8 mouse cellular contexts compared by ENCODE assay signal in the genomic region with DNA sequence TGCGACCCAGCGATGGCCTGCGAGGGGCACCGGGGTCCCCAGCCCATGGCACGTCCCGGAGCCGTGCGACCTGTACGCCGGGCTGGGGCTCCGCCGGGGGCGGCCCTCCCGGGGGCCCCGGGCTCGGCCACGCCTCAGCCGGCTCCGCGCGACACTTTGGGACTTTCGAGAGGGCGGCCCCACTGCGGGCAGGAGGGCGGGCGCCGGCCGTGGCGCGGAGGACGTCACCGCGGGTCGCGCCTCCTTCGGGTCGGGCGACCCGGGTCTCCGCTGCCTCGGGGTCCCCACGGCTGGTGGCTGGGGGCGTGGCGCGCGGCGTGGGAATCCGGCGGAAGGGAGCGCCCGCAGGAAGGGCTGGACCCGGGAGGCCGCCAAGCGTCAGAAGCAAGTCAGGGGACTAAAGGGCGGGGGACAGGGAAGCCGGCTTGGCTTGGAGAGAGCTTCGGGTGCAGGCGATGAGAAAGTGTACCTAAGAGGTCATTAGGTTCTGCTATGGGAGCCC.
DNase-seq lines count a peak whose midpoint lies in the region; ATAC-seq and TF ChIP-seq lines count a peak whose summit lies in the region.

No protein-coding gene starts in this region.

- 0% methylated on average over 57 of the region's 58 CpGs for WGBS in heart, embryonic 15.5 days
- WGBS in intestine, embryonic 15.5 days = under 1% methylated on average over 58 of the region's 58 CpGs
- WGBS in neural tube, embryonic 15.5 days = under 1% methylated on average over 57 of the region's 58 CpGs

- H3K9ac ChIP-seq in heart, embryonic 15.5 days = no peak overlapping the region
- H3K9ac ChIP-seq in intestine, embryonic 15.5 days = no peak overlapping the region
- H3K9ac ChIP-seq in neural tube, embryonic 15.5 days (replicated peaks) = peak overlapping the region; percentile 51

- ATAC-seq in heart, embryonic 15.5 days (replicated peaks; ENCODE audit: insufficient number of reproducible peaks, insufficient read depth, low FRiP score, low read depth) = peak; percentile 27; the same call in 1 of the 2 replicates
- peak; percentile 61 for ATAC-seq in intestine, embryonic 15.5 days
- ATAC-seq in neural tube, embryonic 15.5 days (ENCODE audit: low FRiP score) = peak; percentile 73
- ATAC-seq in granulocyte monocyte progenitor cell, adult 5-6 weeks (replicated peaks; ENCODE audit: poor library complexity, severe bottlenecking) = no peak; the same call in 1 of the 2 replicates

- H3K27me3 ChIP-seq in heart, embryonic 15.5 days = peaks cover 33% of the 10 kb centered on the region
- peaks cover 36% of the 10 kb centered on the region for H3K27me3 ChIP-seq in E14TG2a.4 (ENCODE audit: insufficient read depth, low read length)
- H3K27me3 ChIP-seq in intestine, embryonic 15.5 days (replicated peaks) = peaks cover 18% of the 10 kb centered on the region
- H3K27me3 ChIP-seq in neural tube, embryonic 15.5 days (replicated peaks) = peaks cover 32% of the 10 kb centered on the region

- H3K4me2 ChIP-seq in heart, embryonic 15.5 days = peak overlapping the region; percentile 95
- H3K4me2 ChIP-seq in intestine, embryonic 15.5 days (replicated peaks) = peak overlapping the region; percentile 95
- peak overlapping the region; percentile 100 for H3K4me2 ChIP-seq in neural tube, embryonic 15.5 days

- no peaks in the 10 kb centered on the region for H3K9me3 ChIP-seq in heart, embryonic 15.5 days (replicated peaks)
- H3K9me3 ChIP-seq in E14TG2a.4 (ENCODE audit: low read length) = peaks cover 4% of the 10 kb centered on the region; the same call in 1 of the 2 replicates
- H3K9me3 ChIP-seq in intestine, embryonic 15.5 days = no peaks in the 10 kb centered on the region
- no peaks in the 10 kb centered on the region for H3K9me3 ChIP-seq in neural tube, embryonic 15.5 days (replicated peaks)

- TF ChIP-seq CTCF in E14TG2a.4 (conservative IDR thresholded peaks at IDR 0.05; ENCODE audit: low read length) = no peak

- no peak for DNase-seq in heart, adult 11 months
- peak; percentile 10 for DNase-seq in embryo, embryonic 10.5 days (ENCODE audit: low spot score)
- no peak for DNase-seq in ovary, postnatal 36 days (ENCODE audit: low spot score)

- H3K4me1 ChIP-seq in heart, embryonic 15.5 days (replicated peaks) = peaks cover 12% of the 10 kb centered on the region
- no peaks in the 10 kb centered on the region for H3K4me1 ChIP-seq in E14TG2a.4 (replicated peaks; ENCODE audit: low read depth, low read length)
- H3K4me1 ChIP-seq in intestine, embryonic 15.5 days (replicated peaks) = peaks cover 10% of the 10 kb centered on the region
- H3K4me1 ChIP-seq in neural tube, embryonic 15.5 days = peaks cover 11% of the 10 kb centered on the region

- no peak overlapping the region for H3K27ac ChIP-seq in heart, embryonic 15.5 days
- no peak overlapping the region for H3K27ac ChIP-seq in intestine, embryonic 15.5 days
- no peak overlapping the region for H3K27ac ChIP-seq in neural tube, embryonic 15.5 days (replicated peaks)

- H3K36me3 ChIP-seq in heart, embryonic 15.5 days = no peaks in the 10 kb centered on the region
- no peaks in the 10 kb centered on the region for H3K36me3 ChIP-seq in E14TG2a.4 (ENCODE audit: insufficient read depth, low read length)
- no peaks in the 10 kb centered on the region for H3K36me3 ChIP-seq in intestine, embryonic 15.5 days
- no peaks in the 10 kb centered on the region for H3K36me3 ChIP-seq in neural tube, embryonic 15.5 days

- H3K4me3 ChIP-seq in heart, embryonic 15.5 days = peak overlapping the region; percentile 59
- peak overlapping the region; percentile 91 for H3K4me3 ChIP-seq in E14TG2a.4 (replicated peaks; ENCODE audit: low read length)
- peak overlapping the region; percentile 51 for H3K4me3 ChIP-seq in intestine, embryonic 15.5 days (replicated peaks)
- H3K4me3 ChIP-seq in neural tube, embryonic 15.5 days (replicated peaks) = peak overlapping the region; percentile 64
